Mouse (Mus musculus) neural tube, embryonic 15.5 days (tissue): ENCODE measurements around the gene Nkain2. TPM values are rescaled to one million over a fixed set of nuclear protein-coding genes. Genes with fewer than 3 reads are reported as not detected.
"Not testable (repeated sequence)": the region's sequence is repeated elsewhere in the genome, so short reads cannot be mapped to it uniquely, and the experiment has no call there.

Experiments used
- ATAC-seq: fragments of 200-750 bp; cut with Nextera tagmentation; 2 replicates; pipeline ENCODE4 v1.8.0; 2017; ENCODE audit warnings: mild to moderate bottlenecking, moderate TSS enrichment, moderate library complexity; ENCODE audit not compliant: low FRiP score
- H3K27ac ChIP-seq: fragments of 300-500 bp; sonication (generic); replicated peaks from 2 replicates; pipeline ENCODE4 v1.5.1; 2015; ENCODE audit warnings: mild to moderate bottlenecking, inconsistent platforms
- H3K27me3 ChIP-seq: fragments of 300-500 bp; sonication (generic); replicated peaks from 2 replicates; pipeline ENCODE4 v1.6.1; 2015; ENCODE audit warnings: inconsistent platforms
- H3K36me3 ChIP-seq: fragments of 300-500 bp; sonication (generic); 2 replicates; pipeline ENCODE4 v1.6.1; 2015; ENCODE audit warnings: inconsistent platforms
- H3K4me1 ChIP-seq: fragments of 300-500 bp; sonication (generic); 2 replicates; pipeline ENCODE4 v1.6.1; 2015; ENCODE audit warnings: inconsistent platforms
- H3K4me2 ChIP-seq: fragments of 300-500 bp; sonication (generic); 2 replicates; pipeline ENCODE4 v1.6.1; 2015; ENCODE audit warnings: inconsistent platforms, mild to moderate bottlenecking, moderate library complexity
- H3K4me3 ChIP-seq: fragments of 300-500 bp; sonication (generic); replicated peaks from 2 replicates; pipeline ENCODE4 v1.5.1; 2015; ENCODE audit warnings: mild to moderate bottlenecking, inconsistent platforms
- H3K9ac ChIP-seq: fragments of 300-500 bp; sonication (generic); replicated peaks from 2 replicates; pipeline ENCODE4 v1.6.1; 2015; ENCODE audit warnings: mild to moderate bottlenecking, inconsistent platforms
- H3K9me3 ChIP-seq: fragments of 300-500 bp; sonication (generic); replicated peaks from 2 replicates; pipeline ENCODE4 v1.6.1; 2016; ENCODE audit warnings: inconsistent platforms
- WGBS: fragments of 180-500 bp; shearing (Covaris S2); methylation state at CpG from one replicate; pipeline ENCODE4 v1.1.7; 2015; ENCODE audit warnings: mixed read lengths; 5-methylcytosine and 5-hydroxymethylcytosine counted together
- polyA plus RNA-seq: library from polyadenylated mRNA; unstranded; fragments of >200 nt; fragmentation: Nextera tagmentation; extraction: Ambion mirVana; gene quantifications from 2 replicates; pipeline ENCODE4 v1.2.1, GENCODE M21; 2015

Gene Nkain2
- polyA plus RNA-seq, 1 experiment from 2014 or later = 16.6 TPM

GRCm38 (mm10) chr10:32018385-32018784 is 871.9 kb downstream of the Nkain2 start:
- H3K27me3 ChIP-seq = no peaks in the 10 kb centered on the region
- H3K4me2 ChIP-seq = no peak overlapping the region
- H3K27ac ChIP-seq = no peak overlapping the region
- H3K4me3 ChIP-seq = no peak overlapping the region
- 86% methylated on average over 1 of the region's 1 CpGs for WGBS
- no peaks in the 10 kb centered on the region for H3K36me3 ChIP-seq
- ATAC-seq = no peak
- H3K9me3 ChIP-seq = no peaks in the 10 kb centered on the region
- H3K9ac ChIP-seq = no peak overlapping the region
- no peaks in the 10 kb centered on the region for H3K4me1 ChIP-seq

GRCm38 (mm10) chr10:32001216-32001753 is 889.0 kb downstream of the Nkain2 start:
- Histone ChIP-seq H3K4me1 (no peaks in the 10 kb centered on the region), H3K27ac (no peak overlapping the region), H3K4me2 (no peak overlapping the region), H3K9me3 (no peaks in the 10 kb centered on the region), H3K27me3 (no peaks in the 10 kb centered on the region), H3K9ac (no peak overlapping the region), H3K36me3 (no peaks in the 10 kb centered on the region), H3K4me3 (no peak overlapping the region)
- no peak for ATAC-seq
- WGBS = 27% methylated on average over 1 of the region's 1 CpGs

- Histone ChIP-seq H3K4me3 (no peak overlapping the region), H3K4me1 (no peaks in the 10 kb centered on the region), H3K27me3 (no peaks in the 10 kb centered on the region), H3K9me3 (no peaks in the 10 kb centered on the region), H3K4me2 (no peak overlapping the region), H3K9ac (no peak overlapping the region), H3K27ac (no peak overlapping the region), H3K36me3 (no peaks in the 10 kb centered on the region)
- ATAC-seq = no peak
- 91% methylated on average over 1 of the region's 1 CpGs for WGBS
These were observed 897.1 kb downstream of the Nkain2 start for GRCm38 (mm10) chr10:31993205-31993604.

- H3K9me3 ChIP-seq = no peaks in the 10 kb centered on the region
- H3K9ac ChIP-seq = no peak overlapping the region
- no peak for ATAC-seq
- no peak overlapping the region for H3K27ac ChIP-seq
- H3K4me2 ChIP-seq = no peak overlapping the region
- H3K4me1 ChIP-seq = no peaks in the 10 kb centered on the region
- H3K27me3 ChIP-seq = no peaks in the 10 kb centered on the region
- H3K4me3 ChIP-seq = no peak overlapping the region
- H3K36me3 ChIP-seq = no peaks in the 10 kb centered on the region
These were observed 911.9 kb downstream of the Nkain2 start for GRCm38 (mm10) chr10:31978387-31978786.

GRCm38 (mm10) chr10:31947178-31947726 is 943.0 kb downstream of the Nkain2 start:
- 55% methylated on average over 2 of the region's 2 CpGs for WGBS
- H3K9ac ChIP-seq = no peak overlapping the region
- H3K4me3 ChIP-seq = no peak overlapping the region
- no peak overlapping the region for H3K27ac ChIP-seq
- H3K36me3 ChIP-seq = no peaks in the 10 kb centered on the region
- H3K27me3 ChIP-seq = no peaks in the 10 kb centered on the region
- ATAC-seq = no peak
- no peaks in the 10 kb centered on the region for H3K9me3 ChIP-seq
- H3K4me2 ChIP-seq = no peak overlapping the region
- no peaks in the 10 kb centered on the region for H3K4me1 ChIP-seq

- Histone ChIP-seq H3K4me1 (no peaks in the 10 kb centered on the region), H3K9ac (no peak overlapping the region), H3K27ac (no peak overlapping the region), H3K4me3 (no peak overlapping the region), H3K4me2 (no peak overlapping the region), H3K9me3 (no peaks in the 10 kb centered on the region), H3K27me3 (no peaks in the 10 kb centered on the region), H3K36me3 (no peaks in the 10 kb centered on the region)
- no peak for ATAC-seq
- 94% methylated on average over 2 of the region's 2 CpGs for WGBS
These were observed 958.3 kb downstream of the Nkain2 start for GRCm38 (mm10) chr10:31931961-31932360.

- Histone ChIP-seq H3K27ac (no peak overlapping the region), H3K9ac (no peak overlapping the region), H3K4me2 (no peak overlapping the region), H3K36me3 (no peaks in the 10 kb centered on the region), H3K4me3 (no peak overlapping the region), H3K4me1 (no peaks in the 10 kb centered on the region), H3K9me3 (no peaks in the 10 kb centered on the region), H3K27me3 (no peaks in the 10 kb centered on the region)
- ATAC-seq = no peak
- 73% methylated on average over 5 of the region's 5 CpGs for WGBS
These were observed 962.6 kb downstream of the Nkain2 start for GRCm38 (mm10) chr10:31927657-31928056.

GRCm38 (mm10) chr10:31920901-31921300 is 969.4 kb downstream of the Nkain2 start:
- not testable (repeated sequence) for ATAC-seq, H3K4me1 ChIP-seq, H3K36me3 ChIP-seq, H3K9me3 ChIP-seq, H3K4me3 ChIP-seq, H3K27ac ChIP-seq, H3K4me2 ChIP-seq, H3K27me3 ChIP-seq, H3K9ac ChIP-seq
- WGBS = 92% methylated on average over 3 of the region's 3 CpGs

GRCm38 (mm10) chr10:31907488-31907887 is 982.8 kb downstream of the Nkain2 start:
- H3K9ac ChIP-seq = no peak overlapping the region
- no peak overlapping the region for H3K4me2 ChIP-seq
- peak; percentile 64 for ATAC-seq
- no peak overlapping the region for H3K27ac ChIP-seq
- H3K9me3 ChIP-seq = no peaks in the 10 kb centered on the region
- 18% methylated on average over 3 of the region's 3 CpGs for WGBS
- peaks cover 5% of the 10 kb centered on the region; the same call in 1 of the 2 replicates for H3K4me1 ChIP-seq
- no peaks in the 10 kb centered on the region for H3K36me3 ChIP-seq
- no peak overlapping the region for H3K4me3 ChIP-seq
- no peaks in the 10 kb centered on the region for H3K27me3 ChIP-seq

- no peak overlapping the region for H3K27ac ChIP-seq
- 31% methylated on average over 2 of the region's 2 CpGs for WGBS
- ATAC-seq = no peak
These were observed 990.8 kb downstream of the Nkain2 start for GRCm38 (mm10) chr10:31899501-31899900.

GRCm38 (mm10) chr10:31873323-31873895 is 1016.9 kb downstream of the Nkain2 start:
- Histone ChIP-seq H3K4me1 (no peaks in the 10 kb centered on the region), H3K4me2 (no peak overlapping the region), H3K9me3 (no peaks in the 10 kb centered on the region), H3K27me3 (no peaks in the 10 kb centered on the region), H3K9ac (no peak overlapping the region), H3K36me3 (no peaks in the 10 kb centered on the region), H3K4me3 (no peak overlapping the region), H3K27ac (no peak overlapping the region)
- WGBS = 41% methylated on average over 4 of the region's 4 CpGs
- ATAC-seq = no peak

More at GRCm38 (mm10) chr10:31899501-31899900, 990.8 kb downstream of the Nkain2 start:
- no peaks in the 10 kb centered on the region for H3K4me1 ChIP-seq
- no peak overlapping the region for H3K9ac ChIP-seq
- H3K4me3 ChIP-seq = no peak overlapping the region
- H3K4me2 ChIP-seq = no peak overlapping the region
- no peaks in the 10 kb centered on the region for H3K36me3 ChIP-seq
- H3K27me3 ChIP-seq = no peaks in the 10 kb centered on the region
- no peaks in the 10 kb centered on the region for H3K9me3 ChIP-seq

- Histone ChIP-seq H3K4me3 (no peak overlapping the region), H3K9me3 (no peaks in the 10 kb centered on the region), H3K9ac (no peak overlapping the region), H3K4me2 (no peak overlapping the region), H3K4me1 (no peaks in the 10 kb centered on the region), H3K36me3 (no peaks in the 10 kb centered on the region), H3K27ac (no peak overlapping the region), H3K27me3 (no peaks in the 10 kb centered on the region)
- 95% methylated on average over 1 of the region's 1 CpGs for WGBS
- ATAC-seq = no peak
These were observed 1022.0 kb downstream of the Nkain2 start for GRCm38 (mm10) chr10:31868275-31868674.
